Comparison of ENCODE assay signal across 28 mouse cellular contexts in the genomic region with DNA sequence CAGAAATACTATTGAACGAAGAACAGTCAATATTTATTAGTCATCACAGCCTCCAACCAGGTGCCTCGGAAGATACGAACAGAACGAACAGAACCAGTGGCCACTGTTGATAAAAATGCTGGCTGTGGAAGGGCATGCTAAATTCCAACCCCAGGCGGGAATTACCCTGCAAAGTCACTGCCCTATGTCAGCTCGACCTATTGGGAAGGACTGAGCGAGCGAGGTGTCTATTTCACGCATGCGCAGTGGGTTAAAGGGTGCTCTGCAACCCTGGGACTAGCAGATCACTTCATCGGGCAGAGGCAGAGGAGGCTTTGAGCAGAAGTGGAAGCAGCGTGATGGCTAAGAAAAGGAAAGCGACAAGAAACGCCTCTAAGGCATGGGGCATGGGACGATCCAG. TPM values are rescaled to one million over a fixed set of nuclear protein-coding genes. Genes with fewer than 3 reads are reported as not detected.
A peak's percentile ranks its signal among the peaks of the same experiment; 100 is the strongest.
DNase-seq lines count a peak whose midpoint lies in the region; ATAC-seq and TF ChIP-seq lines count a peak whose summit lies in the region.
"Had no signal": no experiment of that assay in that cellular context is flagged by ENCODE, and none has a peak within 500 bp of the region (broad histone marks: within the 10 kb centered on the region; RNA-seq: fewer than 3 reads in every experiment).

No protein-coding gene starts in this region.

- H3K4me1 ChIP-seq in intestine, embryonic 16.5 days (ENCODE audit: control insufficient read depth, insufficient read depth, low read length), result peaks cover 10% of the 10 kb centered on the region
- H3K4me1 ChIP-seq in liver, embryonic 14.5 days (replicated peaks; ENCODE audit: control insufficient read depth in 2 of 2, insufficient read depth in 2 of 2, low read length in 1 of 2), result peaks cover 0 to 4% of the 10 kb centered on the region in 2 experiments; a peak in 1 of 4 replicates
- H3K4me1 ChIP-seq in stomach, postnatal 0 days (replicated peaks; ENCODE audit: control insufficient read depth, insufficient read depth), result no peaks in the 10 kb centered on the region
- H3K4me1 ChIP-seq: limb, embryonic 13.5 days; midbrain, embryonic 15.5 days had no signal

- no peaks in the 10 kb centered on the region for H3K36me3 ChIP-seq in intestine, embryonic 16.5 days (ENCODE audit: control insufficient read depth, insufficient read depth, low read length)
- H3K36me3 ChIP-seq in liver, embryonic 14.5 days (replicated peaks; ENCODE audit: control insufficient read depth, insufficient read depth, low read depth), result no peaks in the 10 kb centered on the region
- H3K36me3 ChIP-seq in stomach, postnatal 0 days (ENCODE audit: control insufficient read depth, insufficient read depth, low read length), result no peaks in the 10 kb centered on the region
- H3K36me3 ChIP-seq: heart, embryonic 10.5 days; hindbrain, embryonic 12.5 days; limb, embryonic 13.5 days; midbrain, embryonic 15.5 days had no signal

- peak overlapping the region; percentile 26; the same call in 1 of the 2 replicates for H3K4me2 ChIP-seq in intestine, embryonic 16.5 days (ENCODE audit: low read depth, low read length)
- no peak overlapping the region for H3K4me2 ChIP-seq in liver, embryonic 14.5 days (ENCODE audit: low read depth)
- no peak overlapping the region for H3K4me2 ChIP-seq in stomach, postnatal 0 days (replicated peaks; ENCODE audit: low read depth)
- H3K4me2 ChIP-seq: hindbrain, embryonic 12.5 days; limb, embryonic 13.5 days; midbrain, embryonic 15.5 days had no signal

- no peak overlapping the region for H3K9ac ChIP-seq in intestine, embryonic 16.5 days (ENCODE audit: low read depth, low read length)
- H3K9ac ChIP-seq in liver, embryonic 14.5 days (replicated peaks), result no peak overlapping the region
- no peak overlapping the region for H3K9ac ChIP-seq in stomach, postnatal 0 days (ENCODE audit: low read length)
- H3K9ac ChIP-seq: hindbrain, embryonic 12.5 days; limb, embryonic 13.5 days; midbrain, embryonic 15.5 days had no signal

- no peak for TF ChIP-seq EP300 in liver, embryonic 14.5 days (IDR thresholded peaks at IDR 0.05; ENCODE audit: low read depth)
- TF ChIP-seq EP300 in stomach, postnatal 0 days (optimal IDR thresholded peaks at IDR 0.05), result no peak

- H3K9me3 ChIP-seq in intestine, embryonic 16.5 days (ENCODE audit: control insufficient read depth, low read length), result no peaks in the 10 kb centered on the region
- no peaks in the 10 kb centered on the region for H3K9me3 ChIP-seq in liver, embryonic 14.5 days (ENCODE audit: control insufficient read depth, low read length)
- no peaks in the 10 kb centered on the region for H3K9me3 ChIP-seq in stomach, postnatal 0 days (ENCODE audit: control insufficient read depth, low read length)
- H3K9me3 ChIP-seq: heart, embryonic 10.5 days; hindbrain, embryonic 12.5 days; limb, embryonic 13.5 days; megakaryocyte, embryonic 14.5 days; midbrain, embryonic 15.5 days had no signal

- peak; percentile 17 for DNase-seq in embryo, embryonic 10 days (ENCODE audit: low spot score)
- DNase-seq in embryo, embryonic 10.5 days (ENCODE audit: low spot score), result no peak
- DNase-seq in liver, embryonic 14.5 days (ENCODE audit: low read depth in 3 of 3, low spot score in 3 of 3), result peak; percentile 17 to 30 (median 28)
- peak; percentile 58 for DNase-seq in stomach, postnatal 0 days (ENCODE audit: low spot score)
- DNase-seq in kidney, adult 18-20 months, result no peak
- no peak for DNase-seq in frontal cortex, postnatal 25 days (ENCODE audit: low spot score in 2 of 2)
- no peak for DNase-seq in heart, postnatal 36 days
- DNase-seq: adrenal gland, adult 8-10 months; cerebellum, adult 9-11 months; embryo, embryonic 11 days; lung, postnatal 10 days; thymus, postnatal 14 days had no signal

- H3K27me3 ChIP-seq in intestine, embryonic 16.5 days (replicated peaks; ENCODE audit: control insufficient read depth, insufficient read depth, low read length), result no peaks in the 10 kb centered on the region
- no peaks in the 10 kb centered on the region for H3K27me3 ChIP-seq in liver, embryonic 14.5 days (ENCODE audit: control insufficient read depth, insufficient read depth, low read length)
- H3K27me3 ChIP-seq in stomach, postnatal 0 days (ENCODE audit: control insufficient read depth, insufficient read depth, low read length), result no peaks in the 10 kb centered on the region
- H3K27me3 ChIP-seq: hindbrain, embryonic 12.5 days; limb, embryonic 13.5 days; midbrain, embryonic 15.5 days had no signal

- no peak overlapping the region for H3K27ac ChIP-seq in intestine, embryonic 16.5 days (ENCODE audit: low read length)
- H3K27ac ChIP-seq in liver, embryonic 14.5 days, result no peak overlapping the region
- H3K27ac ChIP-seq in stomach, postnatal 0 days (replicated peaks), result no peak overlapping the region
- H3K27ac ChIP-seq: heart, embryonic 10.5 days; hindbrain, embryonic 12.5 days; limb, embryonic 13.5 days; midbrain, embryonic 15.5 days had no signal

- ATAC-seq in intestine, embryonic 16.5 days, result 0 out of 2 replicates have a peak, but pooled peaks have one; percentile 32
- ATAC-seq in liver, embryonic 14.5 days (ENCODE audit: insufficient read depth), result peak; percentile 62; the same call in 1 of the 2 replicates
- peak; percentile 51; the same call in 1 of the 2 replicates for ATAC-seq in stomach, postnatal 0 days (ENCODE audit: low FRiP score, low TSS enrichment)
- ATAC-seq: CD4-positive, CD25-positive, alpha-beta regulatory T cell, adult 4 months; forebrain, embryonic 16.5 days; midbrain, embryonic 15.5 days had no signal

- H3K4me3 ChIP-seq in intestine, embryonic 16.5 days (ENCODE audit: low read length), result no peak overlapping the region
- no peak overlapping the region for H3K4me3 ChIP-seq in liver, embryonic 14.5 days (ENCODE audit: insufficient read depth in 1 of 2, low read depth in 2 of 2, low read length in 2 of 2)
- no peak overlapping the region for H3K4me3 ChIP-seq in stomach, postnatal 0 days (ENCODE audit: low read depth, low read length)
- H3K4me3 ChIP-seq: heart, embryonic 10.5 days; hindbrain, embryonic 12.5 days; limb, embryonic 13.5 days; megakaryocyte, embryonic 14.5 days; midbrain, embryonic 15.5 days; myocyte had no signal

- no peak for TF ChIP-seq CTCF in liver, embryonic 14.5 days (IDR thresholded peaks at IDR 0.05; ENCODE audit: low read depth)
- no peak for TF ChIP-seq CTCF in stomach, postnatal 0 days (IDR thresholded peaks at IDR 0.05; ENCODE audit: low read depth)

- intact Hi-C loops in heart, postnatal 36 days (cut with DNase I), result no loop called here

- WGBS in intestine, embryonic 16.5 days, result 51% methylated on average over 15 of the region's 15 CpGs
- 49% methylated on average over 15 of the region's 15 CpGs for WGBS in liver, embryonic 14.5 days (ENCODE audit: insufficient replicate concordance)
- WGBS in stomach, postnatal 0 days, result 49% methylated on average over 15 of the region's 15 CpGs

RNA-seq across cellular contexts. Expression of gene Tff3, which starts 4.3 kb away (rescaled TPM):
- 1,304 and 1,371 TPM in 2 replicates for polyA plus RNA-seq in intestine, embryonic 16.5 days (2015; fragmentation: Nextera tagmentation; extraction: Ambion mirVana)
- polyA plus RNA-seq in liver, embryonic 14.5 days (2012; rRNA removed), result 10.1 and 16.8 TPM in 2 replicates
- polyA plus RNA-seq in liver, embryonic 14.5 days (2014; fragmentation: Nextera tagmentation; extraction: Ambion mirVana), result 27.4 and 27.6 TPM in 2 replicates
- polyA plus RNA-seq in stomach, postnatal 0 days (2015; fragmentation: Nextera tagmentation; extraction: Ambion mirVana), result 8.3 and 10.5 TPM in 2 replicates
- not detected for total RNA-seq in heart, postnatal 36 days (2021)
- total RNA-seq: adrenal gland, adult 8-10 months; gastrocnemius, postnatal 4 days; layer of hippocampus, postnatal 14 days; left cerebral cortex, postnatal 14 days had no signal
- polyA plus RNA-seq: CD4-positive, CD25-positive, alpha-beta regulatory T cell, adult 4 months; embryonic facial prominence, embryonic 14.5 days; forebrain, embryonic 16.5 days; heart, postnatal 0 days; hindbrain, embryonic 12.5 days; limb, embryonic 13.5 days; myocyte; neural tube, embryonic 14.5 days had no signal

RNA-seq across cellular contexts. Expression of gene Tff2, which starts 10.3 kb away (rescaled TPM):
- polyA plus RNA-seq in intestine, embryonic 16.5 days (2015; fragmentation: Nextera tagmentation; extraction: Ambion mirVana), result 5.2 and 7.2 TPM in 2 replicates
- not detected in 2 replicates for polyA plus RNA-seq in liver, embryonic 14.5 days (2012; rRNA removed)
- not detected in 2 replicates for polyA plus RNA-seq in liver, embryonic 14.5 days (2014; fragmentation: Nextera tagmentation; extraction: Ambion mirVana)
- 866 and 948 TPM in 2 replicates for polyA plus RNA-seq in stomach, postnatal 0 days (2015; fragmentation: Nextera tagmentation; extraction: Ambion mirVana)
- total RNA-seq in heart, postnatal 36 days (2021), result not detected
- total RNA-seq: adrenal gland, adult 8-10 months; gastrocnemius, postnatal 4 days; layer of hippocampus, postnatal 14 days; left cerebral cortex, postnatal 14 days had no signal
- polyA plus RNA-seq: CD4-positive, CD25-positive, alpha-beta regulatory T cell, adult 4 months; embryonic facial prominence, embryonic 14.5 days; forebrain, embryonic 16.5 days; heart, embryonic 10.5 days; heart, postnatal 0 days; hindbrain, embryonic 12.5 days; limb, embryonic 13.5 days; midbrain, embryonic 15.5 days; myocyte; neural tube, embryonic 14.5 days had no signal

RNA-seq across cellular contexts. Expression of gene Tff1, which starts 31.3 kb away (rescaled TPM):
- polyA plus RNA-seq in intestine, embryonic 16.5 days (2015; fragmentation: Nextera tagmentation; extraction: Ambion mirVana), result 1.5 and 2.7 TPM in 2 replicates
- not detected in 2 replicates for polyA plus RNA-seq in liver, embryonic 14.5 days (2012; rRNA removed)
- polyA plus RNA-seq in liver, embryonic 14.5 days (2014; fragmentation: Nextera tagmentation; extraction: Ambion mirVana), result not detected in 2 replicates
- 9,478 and 9,587 TPM in 2 replicates for polyA plus RNA-seq in stomach, postnatal 0 days (2015; fragmentation: Nextera tagmentation; extraction: Ambion mirVana)
- total RNA-seq in heart, postnatal 36 days (2021), result not detected
- total RNA-seq: adrenal gland, adult 8-10 months; gastrocnemius, postnatal 4 days; layer of hippocampus, postnatal 14 days; left cerebral cortex, postnatal 14 days had no signal
- polyA plus RNA-seq: CD4-positive, CD25-positive, alpha-beta regulatory T cell, adult 4 months; embryonic facial prominence, embryonic 14.5 days; forebrain, embryonic 16.5 days; heart, postnatal 0 days; hindbrain, embryonic 12.5 days; kidney, embryonic 16.5 days; limb, embryonic 13.5 days; midbrain, embryonic 15.5 days; neural tube, embryonic 14.5 days had no signal

Comparison
In these comparisons a context has a peak if more than half of its experiments do, and no peak if none do; other contexts are left out.
1. DNase-seq: peak in embryo, embryonic 10 days (single experiment), liver, embryonic 14.5 days (3 of 3) and stomach, postnatal 0 days (single experiment); none in embryo, embryonic 10.5 days (single experiment), kidney, adult 18-20 months (single experiment), frontal cortex, postnatal 25 days (0 of 2) and heart, postnatal 36 days (0 of 2).
2. RNA of gene Tff3, which starts 4.3 kb away (polyA plus RNA-seq): 1,304 to 1,371 TPM in intestine, embryonic 16.5 days; 10.1 to 27.6 TPM in liver, embryonic 14.5 days and 8.3 to 10.5 TPM in stomach, postnatal 0 days; every median in the first group is over 10 times any median in the second.
3. RNA of gene Tff2, which starts 10.3 kb away (polyA plus RNA-seq): 866 to 948 TPM in stomach, postnatal 0 days; 5.2 to 7.2 TPM in intestine, embryonic 16.5 days and not detected in liver, embryonic 14.5 days; every median in the first group is over 100 times any median in the second.
4. RNA of gene Tff1, which starts 31.3 kb away (polyA plus RNA-seq): 9,478 to 9,587 TPM in stomach, postnatal 0 days; 1.5 to 2.7 TPM in intestine, embryonic 16.5 days and not detected in liver, embryonic 14.5 days; every median in the first group is over 1,000 times any median in the second.
5. Peak in every context shown above with its lines, with median percentiles within 50 percentile points of each other: ATAC-seq.